Mouse (Mus musculus) heart, adult 2 months (tissue): ENCODE data around the gene Med28. TPM values are rescaled to one million over a fixed set of nuclear protein-coding genes. Genes with fewer than 3 reads are reported as not detected.

Experiments
- DNase-seq, 2 experiments: peaks; one replicate each; pipeline ENCODE4 v3.0.0; 2021
- H3K27ac ChIP-seq: fragments of 200-600 bp; 2 replicates; pipeline ENCODE4 v1.8.1; 2022
- H3K27me3 ChIP-seq: fragments of 200-500 bp; 2 replicates; pipeline ENCODE4 v1.6.1; 2012; ENCODE audit warnings: mild to moderate bottlenecking, low read length, inconsistent platforms, mixed read lengths; ENCODE audit not compliant: control insufficient read depth, insufficient read depth
- H3K36me3 ChIP-seq: fragments of 200-500 bp; 2 replicates; pipeline ENCODE4 v1.6.1; 2012; ENCODE audit warnings: low read length, inconsistent platforms; ENCODE audit not compliant: control insufficient read depth, insufficient read depth
- H3K4me1 ChIP-seq: fragments of 200-500 bp; 2 replicates; pipeline ENCODE4 v1.6.1; 2011; ENCODE audit warnings: low read length; ENCODE audit not compliant: control insufficient read depth, insufficient read depth
- H3K4me3 ChIP-seq: fragments of 200-600 bp; 2 replicates; pipeline ENCODE4 v1.8.1; 2022
- H3K79me2 ChIP-seq: fragments of 200-500 bp; replicated peaks from 2 replicates; pipeline ENCODE4 v1.6.1; 2012; ENCODE audit warnings: mild to moderate bottlenecking, inconsistent platforms, low read length, moderate library complexity, mixed read lengths; ENCODE audit not compliant: control insufficient read depth, insufficient read depth
- H3K9ac ChIP-seq: fragments of 200-500 bp; 2 replicates; pipeline ENCODE4 v1.6.1; 2012; ENCODE audit warnings: low read depth, mild to moderate bottlenecking, control low read depth, inconsistent platforms, low read length, mixed read lengths
- CTCF ChIP-seq: fragments of 200-600 bp; IDR thresholded peaks from 2 replicates; pipeline ENCODE4 v1.8.1; 2022; ENCODE audit warnings: antibody characterized with exemption, mild to moderate bottlenecking, moderate library complexity
- EP300 ChIP-seq: fragments of 200-500 bp; IDR thresholded peaks from 2 replicates; pipeline ENCODE4 v1.6.1; 2011; ENCODE audit warnings: low read depth, low read length, control low read depth; ENCODE audit not compliant: insufficient read depth
- POLR2A ChIP-seq: fragments of 200-500 bp; IDR thresholded peaks from 2 replicates; pipeline ENCODE4 v1.6.1; 2011; ENCODE audit warnings: mild to moderate bottlenecking, low read depth, low read length, control low read depth; ENCODE audit not compliant: insufficient read depth
- WGBS: fragments of 180-500 bp; shearing (Covaris S2); methylation state at CpG from one replicate; pipeline ENCODE4 v1.1.7; 2018; 5-methylcytosine and 5-hydroxymethylcytosine counted together
- intact Hi-C: fragments of 180-260 bp; cut with DNase I; formaldehyde crosslinking; loops from one replicate; pipeline ENCODE4 v1.15.1; 2025
- polyA plus RNA-seq: library from polyadenylated mRNA; depleted of rRNA; stranded (reverse); fragments of >200 nt; gene quantifications from 2 replicates; pipeline ENCODE4 v1.2.3, GENCODE M21; 2012
- total RNA-seq, 2 experiments: library from RNA; stranded (reverse); gene quantifications; 2 replicates each; pipeline ENCODE4 v1.2.3; 2021

Med28 gene
- total and polyA plus RNA-seq, 3 experiments, result 56.1 to 62.8 (median 56.7) TPM

DNA sequence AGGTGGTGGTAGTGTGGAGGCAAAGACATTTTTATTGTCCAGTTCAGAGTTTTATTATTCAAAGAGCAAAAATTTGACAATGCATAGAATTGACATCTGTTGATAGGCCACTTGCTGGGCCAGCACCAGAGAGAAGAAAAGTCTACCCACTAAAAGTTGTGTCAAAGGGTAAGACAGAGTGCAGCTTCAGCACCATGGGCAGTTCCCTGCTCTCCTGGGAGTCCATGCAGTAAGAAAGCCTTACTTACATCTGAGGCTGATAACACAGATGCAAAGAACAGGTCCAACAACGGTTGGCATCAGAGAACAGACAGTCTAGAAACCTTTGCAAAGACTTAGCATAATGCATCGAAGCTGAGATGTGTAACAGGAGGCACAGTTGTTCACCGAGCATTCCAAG is 9.7 kb downstream of the Med28 start:
- WGBS, result 79% methylated on average over 3 of the region's 3 CpGs
- DNase-seq, result no peak
- no peaks in the 10 kb centered on the region for H3K36me3 ChIP-seq

DNA sequence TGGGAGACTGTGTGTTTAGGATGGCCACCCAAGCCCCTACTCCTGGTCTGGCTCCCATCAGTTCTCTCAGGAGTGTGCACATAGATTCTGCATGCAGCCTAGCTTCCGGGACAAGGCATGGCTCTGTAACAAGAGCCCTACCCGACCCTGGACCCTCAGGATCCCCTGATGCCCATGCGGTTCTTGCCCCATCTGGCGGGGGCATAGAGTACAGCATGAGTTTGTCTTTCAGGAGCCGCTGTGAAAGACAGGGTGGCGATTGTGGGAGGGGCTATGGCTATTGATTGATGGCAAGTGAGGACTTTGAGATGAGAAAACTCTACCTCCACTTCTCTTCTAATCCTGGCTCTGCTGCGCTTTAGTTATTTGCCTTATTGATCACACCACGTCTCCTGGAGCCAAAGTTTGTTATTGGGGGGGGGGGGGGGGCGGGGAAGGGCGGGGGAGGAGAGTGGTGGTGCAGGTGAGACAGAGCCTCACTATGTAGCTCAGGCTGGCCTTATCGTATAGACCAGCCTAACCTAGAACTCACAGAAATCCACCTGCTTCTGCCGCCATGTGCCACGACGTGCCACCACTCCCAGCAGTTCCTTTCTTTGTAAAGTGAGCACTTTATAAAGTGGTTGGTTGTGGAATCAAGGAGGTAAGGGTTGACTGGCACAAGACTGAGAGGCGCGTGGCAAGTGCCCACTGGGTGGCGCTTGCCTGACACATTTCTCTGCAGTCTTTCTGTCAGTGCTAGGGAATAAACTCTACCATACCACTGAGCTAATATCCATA is 14.5 kb downstream of the Med28 start:
- TF ChIP-seq POLR2A (no peak), CTCF (peak; percentile 67), EP300 (no peak)
- WGBS, result 6% methylated on average over 17 of the region's 17 CpGs
- Histone ChIP-seq H3K9ac (no peak overlapping the region), H3K4me1 (no peaks in the 10 kb centered on the region), H3K36me3 (no peaks in the 10 kb centered on the region), H3K27ac (no peak overlapping the region), H3K4me3 (no peak overlapping the region), H3K79me2 (no peaks in the 10 kb centered on the region), H3K27me3 (no peaks in the 10 kb centered on the region)
- intact Hi-C loops, result loop anchor here (2.0 to 5.0 kb wide), 3 partner anchors 60 to 813 kb away; partner anchors contain the start of gene Ncapg
- DNase-seq, result peak; percentile 32 to 44

More for the DNA sequence above, 9.7 kb downstream of the Med28 start:
- no peaks in the 10 kb centered on the region for H3K79me2 ChIP-seq
- H3K4me1 ChIP-seq, result no peaks in the 10 kb centered on the region
- no peak for TF ChIP-seq EP300
- TF ChIP-seq POLR2A, result no peak
- no peak for TF ChIP-seq CTCF
- H3K27me3 ChIP-seq, result no peaks in the 10 kb centered on the region
- H3K4me3 ChIP-seq, result no peak overlapping the region
- no peak overlapping the region for H3K27ac ChIP-seq
- no peak overlapping the region for H3K9ac ChIP-seq
- intact Hi-C loops, result loop anchor here (5.0 kb wide), 1 partner anchor 818 kb away; no protein-coding TSS in a partner anchor

DNA sequence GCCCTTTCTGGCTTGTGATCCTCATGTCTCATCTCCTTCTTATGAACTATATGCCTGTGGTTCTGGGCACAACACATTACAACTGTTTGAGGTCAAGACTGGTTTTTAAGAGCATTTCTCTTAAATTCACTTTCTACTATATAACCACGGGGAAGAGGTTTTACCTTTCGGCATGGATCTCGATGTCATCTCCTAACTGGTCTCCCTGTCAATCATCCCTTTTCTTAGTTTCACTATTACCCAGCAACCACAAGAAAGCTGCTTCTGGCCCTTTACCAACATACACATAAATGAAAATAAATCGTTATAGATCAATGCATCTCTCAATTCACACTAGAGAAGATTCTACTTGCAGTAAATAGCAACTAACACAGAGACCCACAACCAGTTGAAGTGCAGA is 15.1 kb downstream of the Med28 start:
- no peaks in the 10 kb centered on the region for H3K36me3 ChIP-seq
- no peaks in the 10 kb centered on the region for H3K27me3 ChIP-seq
- WGBS, result 60% methylated on average over 4 of the region's 4 CpGs
- H3K27ac ChIP-seq, result no peak overlapping the region
- intact Hi-C loops, result loop anchor here (2.0 kb wide), 2 partner anchors 60 to 134 kb away; partner anchors contain the start of gene Ncapg
- no peaks in the 10 kb centered on the region for H3K79me2 ChIP-seq
- no peak overlapping the region for H3K4me3 ChIP-seq
- no peak overlapping the region for H3K9ac ChIP-seq
- DNase-seq, result no peak
- no peaks in the 10 kb centered on the region for H3K4me1 ChIP-seq
- TF ChIP-seq EP300, result no peak
- TF ChIP-seq POLR2A, result no peak
- no peak for TF ChIP-seq CTCF

DNA sequence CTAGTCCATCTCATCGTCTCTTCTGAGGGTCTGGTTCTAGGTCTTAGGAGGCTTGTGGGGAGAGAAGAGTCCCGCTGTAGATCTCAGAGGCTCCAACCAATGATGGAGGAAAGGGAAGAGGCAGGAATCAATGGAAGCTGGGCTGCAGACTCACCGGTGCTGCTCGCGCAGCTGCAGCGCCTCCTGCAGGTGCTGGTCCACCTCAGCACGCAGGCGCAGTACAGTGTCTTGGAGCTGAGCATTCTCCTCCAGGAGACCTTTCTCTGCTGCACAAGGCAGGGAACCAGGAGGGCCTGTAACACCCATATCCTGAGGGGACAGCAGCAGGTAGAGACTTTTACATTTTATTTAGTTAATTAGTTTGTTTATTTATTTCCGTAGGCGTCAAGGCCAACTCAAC is 19.5 kb downstream of the Med28 start:
- H3K9ac ChIP-seq, result no peak overlapping the region
- H3K36me3 ChIP-seq, result no peaks in the 10 kb centered on the region
- no peaks in the 10 kb centered on the region for H3K27me3 ChIP-seq
- no peak overlapping the region for H3K27ac ChIP-seq
- intact Hi-C loops, result no loop called here
- DNase-seq, result no peak
- no peaks in the 10 kb centered on the region for H3K4me1 ChIP-seq
- no peak overlapping the region for H3K4me3 ChIP-seq
- WGBS, result 54% methylated on average over 10 of the region's 10 CpGs
- TF ChIP-seq CTCF (peak; percentile 29), EP300 (no peak)
- no peaks in the 10 kb centered on the region for H3K79me2 ChIP-seq

DNA sequence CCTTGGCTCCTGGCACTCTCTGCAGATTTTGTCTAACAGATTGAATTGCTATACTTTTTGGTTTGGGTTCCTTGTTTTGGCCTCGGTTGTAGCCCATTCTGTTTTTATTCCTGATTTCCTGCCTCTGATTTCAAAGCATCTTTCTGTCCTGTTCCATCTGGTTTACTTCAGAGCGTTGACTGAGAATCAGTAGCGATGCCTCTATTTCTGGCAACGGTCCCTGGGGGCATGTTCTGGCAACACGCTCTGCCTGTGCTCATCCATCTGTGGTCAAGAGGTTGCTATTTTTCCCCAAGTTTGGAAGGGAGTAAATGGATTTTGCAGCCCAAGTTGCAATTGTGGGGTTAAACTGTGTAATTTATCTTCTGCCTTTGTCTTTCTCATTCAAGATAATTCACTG is 23.3 kb downstream of the Med28 start:
- no peak overlapping the region for H3K9ac ChIP-seq
- H3K4me3 ChIP-seq, result no peak overlapping the region
- no peaks in the 10 kb centered on the region for H3K36me3 ChIP-seq
- 35% methylated on average over 5 of the region's 5 CpGs for WGBS
- no peaks in the 10 kb centered on the region for H3K79me2 ChIP-seq
- H3K4me1 ChIP-seq, result no peaks in the 10 kb centered on the region
- H3K27me3 ChIP-seq, result no peaks in the 10 kb centered on the region
- intact Hi-C loops, result no loop called here
- TF ChIP-seq POLR2A, result no peak
- no peak for TF ChIP-seq CTCF
- TF ChIP-seq EP300, result no peak
- no peak overlapping the region for H3K27ac ChIP-seq
- no peak for DNase-seq

DNA sequence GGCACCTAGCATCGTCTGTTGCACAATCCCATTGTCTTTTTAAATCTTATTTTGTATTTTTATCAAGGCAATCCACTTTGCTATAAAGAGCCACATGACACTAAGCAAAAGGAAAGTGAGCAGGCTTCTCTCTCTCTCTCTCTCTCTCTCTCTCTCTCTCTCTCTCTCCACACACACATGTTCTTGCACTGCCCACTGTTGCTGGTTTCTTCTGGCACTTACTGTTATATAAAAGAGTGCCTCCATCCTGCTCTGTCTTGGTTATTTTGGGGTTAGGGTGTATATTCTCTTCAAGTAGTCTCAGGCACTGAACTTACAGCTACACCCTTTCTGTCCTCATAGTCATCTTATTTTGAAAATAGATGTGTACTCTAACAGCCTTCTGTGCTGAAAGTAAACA is 29.6 kb downstream of the Med28 start:
- intact Hi-C loops, result no loop called here
- Histone ChIP-seq H3K4me3 (no peak overlapping the region), H3K9ac (no peak overlapping the region), H3K79me2 (no peaks in the 10 kb centered on the region), H3K4me1 (no peaks in the 10 kb centered on the region), H3K27ac (no peak overlapping the region), H3K27me3 (no peaks in the 10 kb centered on the region), H3K36me3 (no peaks in the 10 kb centered on the region)
- 71% methylated on average over 1 of the region's 1 CpGs for WGBS
- DNase-seq, result no peak
- TF ChIP-seq POLR2A (no peak), EP300 (no peak), CTCF (no peak)
